12 mouse cellular contexts compared by ENCODE assay signal in genomic region chr7:118937469-118938387, GRCm38 (mm10). TPM values are rescaled to one million over a fixed set of nuclear protein-coding genes. Genes with fewer than 3 reads are reported as not detected.
DNase-seq lines count a peak whose midpoint lies in the region; TF ChIP-seq lines count a peak whose summit lies in the region.
"Had no signal": no experiment of that assay in that cellular context is flagged by ENCODE, and none has a peak within 500 bp of the region (broad histone marks: within the 10 kb centered on the region; RNA-seq: fewer than 3 reads in every experiment).

No protein-coding gene starts in this region.

- peak; percentile 63 for DNase-seq in adrenal gland, adult 2 months
- no peak for DNase-seq in adrenal gland, postnatal 25 days
- peak; percentile 46 for DNase-seq in adrenal gland, adult 8-10 months
- DNase-seq in lung, adult 2 months, result peak; percentile 46
- DNase-seq in testis, postnatal 10 days (ENCODE audit: low spot score), result peak; percentile 57
- no peak for DNase-seq in kidney, postnatal 25 days
- no peak for DNase-seq in layer of hippocampus, adult 9-10 months (ENCODE audit: low spot score)
- no peak for DNase-seq in left cerebral cortex, postnatal 14 days (ENCODE audit: low spot score in 2 of 2)
- DNase-seq: cerebellum, postnatal 14 days; kidney, postnatal 10 days had no signal

- WGBS in lung, adult 2 months, result 43% methylated on average over 11 of the region's 11 CpGs

- TF ChIP-seq CTCF in lung, adult 2 months (IDR thresholded peaks at IDR 0.05; ENCODE audit: insufficient read depth, low read length), result no peak

- TF ChIP-seq POLR2A in lung, adult 2 months (IDR thresholded peaks at IDR 0.05; ENCODE audit: borderline replicate concordance, extremely low read depth, low read depth, low read length), result peak; percentile 21; the same call in 1 of the 2 replicates

- intact Hi-C loops in left cerebral cortex, postnatal 14 days (cut with DNase I), result no loop called here

- H3K4me1 ChIP-seq in lung, adult 2 months (ENCODE audit: control insufficient read depth, insufficient read depth, low read length), result peaks cover 6% of the 10 kb centered on the region

- no peak overlapping the region for H3K4me3 ChIP-seq in lung, adult 2 months (replicated peaks; ENCODE audit: extremely low read depth, low read depth, low read length)
- H3K4me3 ChIP-seq: hindbrain, embryonic 13.5 days had no signal

RNA-seq across cellular contexts. Expression of gene Gprc5b, which starts 57.3 kb away (rescaled TPM):
- total RNA-seq in adrenal gland, adult 2 months (2021), result 100 to 1,000 TPM; 117 to 125 TPM
- polyA plus RNA-seq in adrenal gland, adult 2 months (2012; rRNA removed), result 130 and 137 TPM in 2 replicates
- 102 and 104 TPM in 2 replicates for total RNA-seq in adrenal gland, postnatal 25 days (2021)
- total RNA-seq in adrenal gland, adult 8-10 months (2022), result 100 to 1,000 TPM; 139 to 182 (median 170) TPM
- polyA plus RNA-seq in lung, adult 2 months (2012; rRNA removed), result 31.3 and 46.6 TPM in 2 replicates
- 10 to 100 TPM; 59.1 to 70.6 TPM for total RNA-seq in left cerebral cortex, postnatal 14 days (2021)
- total RNA-seq: monocyte, adult 5-6 weeks had no signal

Comparison
In these comparisons a context has a peak if more than half of its experiments do, and no peak if none do; other contexts are left out.
1. DNase-seq: peak in adrenal gland, adult 2 months (single experiment), adrenal gland, adult 8-10 months (single experiment), lung, adult 2 months (single experiment) and testis, postnatal 10 days (single experiment); none in adrenal gland, postnatal 25 days (single experiment), kidney, postnatal 25 days (0 of 2), layer of hippocampus, adult 9-10 months (single experiment) and left cerebral cortex, postnatal 14 days (0 of 2).